Mouse (Mus musculus) left cerebral cortex, adult 18-20 months (tissue): ENCODE data around the gene Tm9sf2. TPM values are rescaled to one million over a fixed set of nuclear protein-coding genes. Genes with fewer than 3 reads are reported as not detected.
"Not testable (repeated sequence)": the region's sequence is repeated elsewhere in the genome, so short reads cannot be mapped to it uniquely, and the experiment has no call there.

Experiments used
- DNase-seq, 2 experiments: peaks; one replicate each; pipeline ENCODE4 v3.0.0; 2021 to 2022; ENCODE audit warnings: low spot score in 2 of 2, mixed read lengths in 1 of 2
- total RNA-seq, 2 experiments: library from RNA; stranded (reverse); gene quantifications; 2 replicates each; pipeline ENCODE4 v1.2.3; 2021

Tm9sf2 gene
- total RNA-seq, 2 experiments from 2014 or later: 110 to 113 TPM

GRCm38 (mm10) chr14:122096331-122096730 lies 10.5 kb upstream of the Tm9sf2 start:
- no peak for DNase-seq

GRCm38 (mm10) chr14:122099584-122099983 lies 7.3 kb upstream of the Tm9sf2 start:
- DNase-seq: no peak

GRCm38 (mm10) chr14:122101890-122102289 lies 4.9 kb upstream of the Tm9sf2 start:
- DNase-seq: not testable (repeated sequence)

- DNase-seq: peak; percentile 87 to 92
Measured at GRCm38 (mm10) chr14:122104881-122105280, 2.0 kb upstream of the Tm9sf2 start.

GRCm38 (mm10) chr14:122105391-122106285 lies 1.2 kb upstream of the Tm9sf2 start:
- no peak for DNase-seq

GRCm38 (mm10) chr14:122107481-122108214 lies 810 bp downstream of the Tm9sf2 start:
- DNase-seq: peak in 1 of 2 experiments; percentile 9

- DNase-seq: no peak
Measured at GRCm38 (mm10) chr14:122111681-122112080, 4.8 kb downstream of the Tm9sf2 start.

GRCm38 (mm10) chr14:122112311-122112710 lies 5.5 kb downstream of the Tm9sf2 start:
- no peak for DNase-seq

GRCm38 (mm10) chr14:122116200-122116599 lies 9.4 kb downstream of the Tm9sf2 start:
- DNase-seq: no peak

- DNase-seq: no peak
Measured at GRCm38 (mm10) chr14:122130111-122130797, 23.4 kb downstream of the Tm9sf2 start.

GRCm38 (mm10) chr14:122131644-122132043 lies 24.8 kb downstream of the Tm9sf2 start:
- DNase-seq: no peak

- no peak for DNase-seq
Measured at GRCm38 (mm10) chr14:122136368-122136928, 29.6 kb downstream of the Tm9sf2 start.

- DNase-seq: no peak
Measured at GRCm38 (mm10) chr14:122137234-122137633, 30.4 kb downstream of the Tm9sf2 start.

GRCm38 (mm10) chr14:122140126-122140525 lies 33.3 kb downstream of the Tm9sf2 start:
- DNase-seq: no peak

GRCm38 (mm10) chr14:122143585-122144269 lies 36.9 kb downstream of the Tm9sf2 start:
- DNase-seq: no peak

GRCm38 (mm10) chr14:122145374-122145773 lies 38.5 kb downstream of the Tm9sf2 start:
- DNase-seq: no peak

GRCm38 (mm10) chr14:122150616-122151015 lies 43.8 kb downstream of the Tm9sf2 start:
- no peak for DNase-seq

- DNase-seq: no peak
Measured at GRCm38 (mm10) chr14:122157738-122158137, 50.9 kb downstream of the Tm9sf2 start.

GRCm38 (mm10) chr14:122160916-122161315 lies 54.1 kb downstream of the Tm9sf2 start:
- no peak for DNase-seq

GRCm38 (mm10) chr14:122168912-122169311 lies 62.1 kb downstream of the Tm9sf2 start:
- no peak for DNase-seq
